Mouse (Mus musculus) CD4-positive, CD25-positive, alpha-beta regulatory T cell (primary cell): ENCODE measurements around the gene Kank2. TPM values are rescaled to one million over a fixed set of nuclear protein-coding genes. Genes with fewer than 3 reads are reported as not detected.

Experiments used
- polyA plus RNA-seq: library from polyadenylated mRNA; unstranded; fragments of 100-300 nt; shearing (Covaris generic); gene quantifications from one replicate; pipeline ENCODE4 v1.2.1, GENCODE M21; 2017

Kank2 gene
- polyA plus RNA-seq: not detected

DNA sequence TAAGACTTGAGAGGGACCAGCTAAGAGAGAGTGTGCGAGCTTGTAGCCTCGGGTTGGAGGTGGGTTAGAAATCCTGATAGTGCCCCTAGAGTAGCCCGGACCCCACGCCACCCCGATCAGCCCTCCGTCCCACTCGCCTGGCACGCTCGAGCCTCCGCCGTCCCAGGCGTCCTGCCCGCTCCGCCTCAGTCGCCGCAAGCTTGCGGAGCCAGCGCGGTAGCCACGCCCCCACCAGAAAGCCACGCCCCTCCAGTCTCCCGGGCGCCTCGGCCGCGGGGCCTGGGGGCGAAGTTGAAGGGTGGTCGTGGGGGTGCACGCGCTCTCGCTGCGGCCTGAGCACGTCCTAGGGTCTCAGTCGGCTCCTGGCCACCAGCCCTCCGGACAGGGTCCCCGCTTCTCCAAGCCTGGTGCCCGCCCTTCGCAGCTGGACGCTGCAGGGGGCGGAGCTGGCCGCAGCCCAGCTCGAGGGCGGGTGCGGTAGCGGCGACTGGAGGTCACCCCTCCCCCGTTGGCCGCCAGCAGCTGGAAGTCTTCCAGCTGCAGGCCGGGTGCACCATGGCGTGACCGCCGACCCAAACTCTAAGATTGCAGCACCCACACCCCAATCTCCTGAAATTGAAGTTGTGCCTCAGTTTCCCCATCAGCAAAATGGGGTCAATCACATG is at the start of gene Kank2:
Gene Kank2, minus strand, starts transcription at position 400 of the 665 bp plus-strand sequence.

DNA sequence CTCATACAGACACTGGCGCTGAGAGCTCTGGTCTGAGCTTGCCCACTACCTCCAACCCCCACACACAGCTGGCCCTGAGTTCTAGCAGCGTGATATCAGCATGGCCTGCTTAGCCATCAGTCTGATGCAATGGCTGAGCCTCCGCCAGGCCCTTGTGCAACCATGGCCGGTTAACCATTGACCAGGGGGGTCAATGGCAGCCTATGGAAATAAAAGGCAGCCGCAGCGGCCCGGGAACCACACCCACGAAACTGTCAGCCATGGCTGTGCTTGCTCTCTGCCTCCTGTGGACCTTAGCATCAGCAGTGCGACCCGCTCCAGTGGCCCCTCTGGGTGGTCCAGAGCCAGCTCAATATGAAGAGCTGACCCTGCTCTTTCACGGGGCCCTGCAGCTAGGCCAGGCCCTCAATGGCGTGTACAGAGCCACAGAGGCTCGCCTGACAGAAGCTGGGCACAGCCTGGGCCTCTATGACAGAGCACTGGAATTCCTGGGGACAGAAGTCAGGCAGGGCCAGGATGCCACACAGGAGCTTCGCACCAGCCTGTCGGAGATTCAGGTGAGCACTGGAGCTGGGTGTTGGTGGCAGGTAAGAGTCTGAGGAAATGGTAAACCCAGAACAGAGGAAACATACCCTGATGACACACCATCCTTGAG is 36.8 kb upstream of the Kank2 start, which contains the start of gene Angptl8:
Gene Angptl8, plus strand, starts transcription at position 253 of the 655 bp plus-strand sequence.

DNA sequence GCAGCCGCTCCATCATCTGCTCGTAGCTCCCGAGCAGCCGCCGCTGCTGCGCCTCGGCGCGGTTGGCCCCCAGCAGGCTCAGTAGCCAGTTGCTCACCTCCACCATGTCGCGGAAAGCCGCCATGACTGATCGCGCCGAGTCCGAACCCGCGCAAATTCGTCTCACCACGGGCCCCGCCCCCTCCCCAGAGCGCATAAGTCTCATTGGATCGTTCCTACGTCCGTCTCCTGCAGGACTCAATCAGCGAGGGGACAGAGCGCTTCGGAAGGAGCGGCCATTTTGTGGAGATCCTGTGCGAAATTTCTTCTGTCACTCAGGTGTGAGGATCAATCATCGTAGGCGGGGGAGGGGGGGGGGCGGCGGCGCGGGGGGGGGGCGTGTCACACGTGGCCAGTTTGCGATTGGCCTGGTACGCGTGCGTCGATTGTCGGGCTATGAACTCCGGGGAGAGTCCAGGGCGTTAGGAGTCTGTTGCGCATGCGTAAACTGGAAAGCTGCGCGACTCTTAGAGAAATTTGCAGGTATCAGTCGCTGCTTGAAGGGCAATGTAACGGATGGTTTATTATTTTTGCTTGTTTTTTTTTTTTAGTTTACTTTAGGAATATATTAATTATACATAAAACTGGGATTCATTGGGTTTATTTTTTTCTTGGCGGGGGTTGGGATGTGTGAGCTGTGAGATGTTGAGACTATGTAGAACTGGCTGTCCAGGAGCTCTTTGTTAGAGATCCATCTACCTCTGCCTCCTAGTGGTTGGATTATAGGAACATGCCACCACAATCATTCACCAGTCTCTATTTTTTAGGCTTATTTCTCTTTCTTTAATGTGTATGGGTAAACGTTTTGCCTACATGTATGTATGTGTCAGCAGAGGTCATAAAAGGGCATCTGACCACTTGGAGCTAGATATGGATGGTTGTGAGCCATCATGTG is 38.1 kb downstream of the Kank2 start, which contains the start of gene Spc24:
Gene Spc24, minus strand, starts transcription at position 149 of the 934 bp plus-strand sequence.

DNA sequence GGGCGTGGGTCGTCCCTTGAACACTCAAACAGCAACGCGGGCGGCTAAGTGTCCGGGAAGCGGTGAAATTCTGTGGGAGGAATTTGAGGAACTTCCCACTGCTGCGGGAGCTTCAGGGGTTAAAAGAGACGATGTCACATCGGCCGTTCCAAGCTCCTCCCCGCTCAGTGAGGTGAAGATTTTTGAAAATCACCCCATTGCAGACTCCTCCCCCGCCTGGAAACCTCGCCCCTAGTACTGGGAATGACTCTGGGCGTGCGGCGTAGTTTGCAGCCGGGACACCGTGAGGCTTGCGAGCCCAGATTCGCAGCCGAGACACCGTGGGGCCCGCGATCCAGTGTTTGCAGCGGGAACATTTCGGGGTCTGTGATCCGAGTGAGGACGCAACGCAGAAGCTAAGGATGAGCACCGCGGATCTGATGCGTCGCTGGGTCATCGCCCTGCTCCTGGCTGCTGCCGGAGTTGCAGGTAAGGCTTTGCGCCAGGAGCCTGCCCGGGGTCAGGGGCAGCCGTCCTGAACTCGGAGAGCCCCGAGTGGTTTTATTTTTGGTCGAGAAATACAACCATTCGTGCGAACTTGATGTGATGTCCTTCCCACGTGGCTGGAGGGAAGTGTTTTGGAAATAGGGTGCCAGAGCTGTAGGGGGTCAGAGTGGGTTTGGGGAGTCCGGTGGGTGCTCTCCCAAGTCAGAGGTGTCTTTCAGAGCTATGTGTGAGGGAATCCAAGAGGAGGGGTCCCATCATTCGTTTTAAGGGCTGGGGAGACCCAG is 75.0 kb downstream of the Kank2 start, which contains the start of gene Ldlr:
Gene Ldlr, plus strand, starts transcription at position 107 of the 770 bp plus-strand sequence.

Other genes with a start within 250 kb of the Kank2 start
- gene Timm29, start 206.0 kb downstream of the Kank2 start, polyA plus RNA-seq: 38.1 TPM
- gene Yipf2, start 205.9 kb downstream of the Kank2 start, polyA plus RNA-seq: 26.2 TPM
- 63.5 TPM for gene Smarca4, start 182.6 kb downstream of the Kank2 start, polyA plus RNA-seq
- 30.3 TPM for gene Ldlr, start 75.3 kb downstream of the Kank2 start, polyA plus RNA-seq
- 3.3 TPM for gene Spc24, start 38.4 kb downstream of the Kank2 start, polyA plus RNA-seq
- not detected for gene Angptl8, start 36.8 kb upstream of the Kank2 start, polyA plus RNA-seq
- 2.1 TPM for gene Dock6, start 53.9 kb upstream of the Kank2 start, polyA plus RNA-seq
- 9.3 TPM for gene Rab3d, start 119.4 kb upstream of the Kank2 start, polyA plus RNA-seq
- 0.20 TPM for gene Ccdc159, start 128.7 kb upstream of the Kank2 start, polyA plus RNA-seq
- 1.7 TPM for gene Tmem205, start 128.8 kb upstream of the Kank2 start, polyA plus RNA-seq
- 1.1 TPM for gene Plppr2, start 138.3 kb upstream of the Kank2 start, polyA plus RNA-seq
- gene Swsap1, start 157.0 kb upstream of the Kank2 start, polyA plus RNA-seq: 14.6 TPM
- gene Epor, start 164.8 kb upstream of the Kank2 start, polyA plus RNA-seq: 0.45 TPM
- gene Rgl3, start 190.7 kb upstream of the Kank2 start, polyA plus RNA-seq: not detected
- not detected for gene Ccdc151, start 203.9 kb upstream of the Kank2 start, polyA plus RNA-seq
- gene Prkcsh, start 204.1 kb upstream of the Kank2 start, polyA plus RNA-seq: 83.1 TPM